7 mouse cellular contexts compared by ENCODE assay signal in genomic region chr8:19702972-19703709, GRCm38 (mm10). TPM values are rescaled to one million over a fixed set of nuclear protein-coding genes. Genes with fewer than 3 reads are reported as not detected.
DNase-seq lines count a peak whose midpoint lies in the region; ATAC-seq and TF ChIP-seq lines count a peak whose summit lies in the region.
"Not testable (repeated sequence)": the region's sequence is repeated elsewhere in the genome, so short reads cannot be mapped to it uniquely, and the experiment has no call there.

No protein-coding gene starts in this region.

- WGBS in embryonic facial prominence, embryonic 13.5 days, result 45% methylated on average over 13 of the region's 13 CpGs
- WGBS in heart, adult 2 months, result 29% methylated on average over 13 of the region's 13 CpGs
- 47% methylated on average over 13 of the region's 13 CpGs for WGBS in midbrain, embryonic 10.5 days
- WGBS in small intestine, adult 2 months, result 30% methylated on average over 13 of the region's 13 CpGs

- not testable (repeated sequence) for H3K9ac ChIP-seq in embryonic facial prominence, embryonic 13.5 days; heart, adult 2 months (ENCODE audit: low read depth, low read length)

- not testable (repeated sequence) for H3K27me3 ChIP-seq in embryonic facial prominence, embryonic 13.5 days; heart, adult 2 months (ENCODE audit: control insufficient read depth, insufficient read depth, low read length); midbrain, embryonic 10.5 days (ENCODE audit: low read depth, poor library complexity, severe bottlenecking); small intestine, adult 2 months (ENCODE audit: control insufficient read depth, insufficient read depth, low read length)

- H3K27ac ChIP-seq in embryonic facial prominence, embryonic 13.5 days; heart, adult 2 months; midbrain, embryonic 10.5 days (replicated peaks); small intestine, adult 2 months (ENCODE audit: insufficient read depth, low read depth, low read length): not testable (repeated sequence)

- intact Hi-C loops in heart, adult 2 months (cut with DNase I); left cerebral cortex, postnatal 4 days (cut with DNase I): not testable (repeated sequence)

- H3K4me3 ChIP-seq in embryonic facial prominence, embryonic 13.5 days; heart, adult 2 months; midbrain, embryonic 10.5 days; small intestine, adult 2 months (ENCODE audit: low read depth, low read length): not testable (repeated sequence)

- peak; percentile 64 for TF ChIP-seq CTCF in heart, adult 2 months (IDR thresholded peaks at IDR 0.05)
- TF ChIP-seq CTCF in small intestine, adult 2 months (IDR thresholded peaks at IDR 0.05; ENCODE audit: extremely low read depth, insufficient read length, insufficient replicate concordance, low read depth, low read length), result peak; percentile 4; the same call in 1 of the 2 replicates

- H3K4me2 ChIP-seq in embryonic facial prominence, embryonic 13.5 days, result not testable (repeated sequence)

- peak; percentile 86 for ATAC-seq in embryonic facial prominence, embryonic 13.5 days (ENCODE audit: insufficient number of reproducible peaks, insufficient read depth, low FRiP score, low TSS enrichment, low read depth)

- DNase-seq in adrenal gland, postnatal 36 days, result peak; percentile 79 to 88
- peak; percentile 61 to 73 for DNase-seq in heart, adult 2 months
- DNase-seq in kidney, adult 18-20 months, result peak; percentile 90
- peak; percentile 78 for DNase-seq in left cerebral cortex, postnatal 4 days
- DNase-seq in midbrain, embryonic 10.5 days (ENCODE audit: low spot score), result peak; percentile 78

- not testable (repeated sequence) for H3K79me2 ChIP-seq in heart, adult 2 months (replicated peaks; ENCODE audit: control insufficient read depth, insufficient read depth, low read length)

- TF ChIP-seq EP300 in heart, adult 2 months (IDR thresholded peaks at IDR 0.05; ENCODE audit: insufficient read depth, low read depth, low read length), result not testable (repeated sequence)

- not testable (repeated sequence) for H3K4me1 ChIP-seq in embryonic facial prominence, embryonic 13.5 days; heart, adult 2 months (ENCODE audit: control insufficient read depth, insufficient read depth, low read length); midbrain, embryonic 10.5 days; small intestine, adult 2 months (ENCODE audit: control insufficient read depth, insufficient read depth, insufficient read length, low read length)

- H3K36me3 ChIP-seq in embryonic facial prominence, embryonic 13.5 days; heart, adult 2 months (ENCODE audit: control insufficient read depth, insufficient read depth, low read length); midbrain, embryonic 10.5 days; small intestine, adult 2 months (ENCODE audit: control insufficient read depth, insufficient read depth, low read length): not testable (repeated sequence)

- H3K9me3 ChIP-seq in embryonic facial prominence, embryonic 13.5 days, result not testable (repeated sequence)
- peaks cover 33% of the 10 kb centered on the region for H3K9me3 ChIP-seq in midbrain, embryonic 10.5 days (replicated peaks)

- TF ChIP-seq POLR2A in heart, adult 2 months (IDR thresholded peaks at IDR 0.05; ENCODE audit: insufficient read depth, low read depth, low read length); small intestine, adult 2 months (IDR thresholded peaks at IDR 0.05; ENCODE audit: low read depth, low read length): not testable (repeated sequence)

RNA-seq across cellular contexts. Expression of gene 4930467E23Rik, which starts 26.2 kb away (rescaled TPM):
- total RNA-seq in adrenal gland, postnatal 36 days (2021), result under 1 TPM; 0.13 to 0.36 TPM
- not detected in 2 replicates for polyA plus RNA-seq in embryonic facial prominence, embryonic 13.5 days (2015; fragmentation: Nextera tagmentation; extraction: Ambion mirVana)
- total RNA-seq in heart, adult 2 months (2021), result under 1 TPM in 1 of 2 experiments, not detected in 1; 0.55 TPM
- polyA plus RNA-seq in heart, adult 2 months (2012; rRNA removed), result 0.14 TPM in 1 of 2 replicates, not detected in the other
- total RNA-seq in left cerebral cortex, postnatal 4 days (2021), result not detected
- polyA plus RNA-seq in midbrain, embryonic 10.5 days (2016; fragmentation: Nextera tagmentation; extraction: Ambion mirVana), result not detected in 2 replicates
- polyA plus RNA-seq in small intestine, adult 2 months (2012; rRNA removed), result not detected in 2 replicates
